ENCODE assay signal across 14 mouse cellular contexts in genomic region chr10:92007891-92008290, GRCm38 (mm10).
A peak's percentile ranks its signal among the peaks of the same experiment; 100 is the strongest.
DNase-seq lines count a peak whose midpoint lies in the region; TF ChIP-seq lines count a peak whose summit lies in the region.
"Had no signal": no experiment of that assay in that cellular context is flagged by ENCODE, and none has a peak within 500 bp of the region (broad histone marks: within the 10 kb centered on the region; RNA-seq: fewer than 3 reads in every experiment).

No protein-coding gene starts in this region.

- TF ChIP-seq POLR2A in kidney, adult 2 months (IDR thresholded peaks at IDR 0.05; ENCODE audit: low read depth, low read length) = no peak

- no peaks in the 10 kb centered on the region for H3K27me3 ChIP-seq in kidney, adult 2 months (replicated peaks; ENCODE audit: control insufficient read depth, insufficient read depth, low read length)

- no peak overlapping the region for H3K27ac ChIP-seq in kidney, adult 2 months (ENCODE audit: insufficient read depth, low read depth, low read length)
- H3K27ac ChIP-seq: hindbrain, embryonic 10.5 days; layer of hippocampus, adult 2 months had no signal

- 73% methylated on average over 2 of the region's 2 CpGs for WGBS in kidney, adult 2 months

- H3K4me1 ChIP-seq in kidney, adult 2 months (ENCODE audit: control insufficient read depth, insufficient read depth, low read length) = no peaks in the 10 kb centered on the region

- intact Hi-C loops in heart, postnatal 14 days (cut with DNase I) = no loop called here

- no peak for TF ChIP-seq CTCF in kidney, adult 2 months (conservative IDR thresholded peaks at IDR 0.05; ENCODE audit: insufficient read depth, insufficient read length, low read depth, low read length)

- no peaks in the 10 kb centered on the region for H3K36me3 ChIP-seq in kidney, adult 2 months (ENCODE audit: control insufficient read depth, insufficient read depth, low read length)
- H3K36me3 ChIP-seq: hindbrain, embryonic 10.5 days had no signal

- H3K4me3 ChIP-seq in kidney, adult 2 months (ENCODE audit: insufficient read depth, low read depth, low read length) = no peak overlapping the region
- H3K4me3 ChIP-seq: hindbrain, embryonic 10.5 days; layer of hippocampus, adult 2 months had no signal

- DNase-seq in kidney, adult 2 months = peak; percentile 19
- no peak for DNase-seq in kidney, postnatal 4 days
- peak; percentile 6 for DNase-seq in cerebellum, adult 11-12 months
- DNase-seq in cerebellum, adult 9-10 months = peak; percentile 4
- peak; percentile 27 for DNase-seq in gastrocnemius, postnatal 10 days
- no peak for DNase-seq in heart, postnatal 14 days
- no peak for DNase-seq in ovary, adult 18-20 months (ENCODE audit: low spot score)
- DNase-seq: adrenal gland, postnatal 36 days; heart, adult 11 months; lung, embryonic 14.5 days; midbrain, embryonic 14.5 days; right cerebral cortex, postnatal 4 days had no signal

Comparison
In these comparisons a context has a peak if more than half of its experiments do, and no peak if none do; other contexts are left out.
1. DNase-seq: peak in kidney, adult 2 months (single experiment), cerebellum, adult 11-12 months (single experiment), cerebellum, adult 9-10 months (single experiment) and gastrocnemius, postnatal 10 days (single experiment); none in kidney, postnatal 4 days (0 of 2), heart, postnatal 14 days (0 of 2) and ovary, adult 18-20 months (single experiment).